Mouse (Mus musculus) embryonic facial prominence, embryonic 10.5 days (tissue): ENCODE results near the gene Lrrc7. TPM values are rescaled to one million over a fixed set of nuclear protein-coding genes. Genes with fewer than 3 reads are reported as not detected.

ENCODE experiments used
- DNase-seq: peaks from one replicate; pipeline ENCODE4 v3.0.0-alpha.2; 2017; ENCODE audit warnings: low spot score
- H3K27ac ChIP-seq: fragments of 300-500 bp; sonication (generic); replicated peaks from 2 replicates; pipeline ENCODE4 v1.5.1; 2016; ENCODE audit warnings: mild to moderate bottlenecking
- H3K27me3 ChIP-seq: fragments of 300-500 bp; sonication (generic); replicated peaks from 2 replicates; pipeline ENCODE4 v1.6.1; 2016; ENCODE audit warnings: low read depth, mild to moderate bottlenecking; ENCODE audit not compliant: poor library complexity, severe bottlenecking
- H3K36me3 ChIP-seq: fragments of 300-500 bp; sonication (generic); replicated peaks from 2 replicates; pipeline ENCODE4 v1.6.1; 2016; ENCODE audit warnings: mild to moderate bottlenecking, moderate library complexity
- H3K4me1 ChIP-seq: fragments of 300-500 bp; sonication (generic); 2 replicates; pipeline ENCODE4 v1.6.1; 2016
- H3K4me3 ChIP-seq: fragments of 300-500 bp; sonication (generic); 2 replicates; pipeline ENCODE4 v1.5.1; 2016; ENCODE audit warnings: mild to moderate bottlenecking, moderate library complexity
- H3K9me3 ChIP-seq: fragments of 300-500 bp; sonication (generic); 2 replicates; pipeline ENCODE4 v1.6.1; 2016; ENCODE audit warnings: mild to moderate bottlenecking
- WGBS: fragments of 180-500 bp; shearing (Covaris S2); methylation state at CpG from one replicate; pipeline ENCODE4 v1.1.7; 2016; 5-methylcytosine and 5-hydroxymethylcytosine counted together
- polyA plus RNA-seq: library from polyadenylated mRNA; unstranded; fragments of >200 nt; fragmentation: Nextera tagmentation; extraction: Ambion mirVana; gene quantifications from 2 replicates; pipeline ENCODE4 v1.2.1, GENCODE M21; 2016

Gene Lrrc7
- polyA plus RNA-seq, 1 experiment from 2014 or later: 0.37 TPM

- H3K27ac ChIP-seq: no peak overlapping the region
- H3K4me1 ChIP-seq: no peaks in the 10 kb centered on the region
- DNase-seq: no peak
Observed at GRCm38 (mm10) chr3:158076685-158077379, 485.2 kb downstream of the Lrrc7 start.

GRCm38 (mm10) chr3:158075004-158075403 lies 487.0 kb downstream of the Lrrc7 start:
- WGBS: 86% methylated on average over 2 of the region's 2 CpGs
- Histone ChIP-seq H3K27ac (no peak overlapping the region), H3K4me3 (no peak overlapping the region), H3K9me3 (no peaks in the 10 kb centered on the region), H3K4me1 (no peaks in the 10 kb centered on the region), H3K36me3 (no peaks in the 10 kb centered on the region), H3K27me3 (no peaks in the 10 kb centered on the region)
- no peak for DNase-seq

More at GRCm38 (mm10) chr3:158076685-158077379, 485.2 kb downstream of the Lrrc7 start:
- no peaks in the 10 kb centered on the region for H3K27me3 ChIP-seq
- H3K9me3 ChIP-seq: no peaks in the 10 kb centered on the region
- no peaks in the 10 kb centered on the region for H3K36me3 ChIP-seq
- H3K4me3 ChIP-seq: no peak overlapping the region
- WGBS: 45% methylated on average over 4 of the region's 4 CpGs

GRCm38 (mm10) chr3:158068613-158069263 lies 493.3 kb downstream of the Lrrc7 start:
- WGBS: 61% methylated on average over 9 of the region's 9 CpGs
- DNase-seq: peak; percentile 24
- Histone ChIP-seq H3K27me3 (no peaks in the 10 kb centered on the region), H3K36me3 (peaks cover 26% of the 10 kb centered on the region), H3K4me3 (no peak overlapping the region), H3K4me1 (peaks cover 8% of the 10 kb centered on the region; the same call in 1 of the 2 replicates), H3K27ac (no peak overlapping the region; the same call in 1 of the 2 replicates), H3K9me3 (no peaks in the 10 kb centered on the region)

DNA sequence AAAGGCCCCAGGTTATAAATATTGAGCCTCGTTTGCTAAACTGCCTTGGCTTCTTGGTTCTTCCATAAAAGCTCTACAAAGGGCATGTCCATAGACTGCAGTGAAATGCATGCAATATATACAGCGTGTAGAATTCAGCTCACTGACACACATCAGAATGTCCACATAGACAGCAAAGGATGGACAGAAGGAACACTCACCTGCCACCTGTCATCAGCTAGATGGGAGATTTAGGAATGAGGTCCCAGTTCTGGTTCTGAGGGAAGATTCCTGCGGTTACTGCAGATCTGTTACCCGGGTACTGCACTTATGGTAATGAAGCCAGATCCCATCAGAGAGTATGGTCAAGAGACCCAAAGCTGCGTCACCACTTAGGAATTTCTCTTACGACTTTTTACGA lies 494.1 kb downstream of the Lrrc7 start:
- WGBS: 87% methylated on average over 7 of the region's 7 CpGs
- Histone ChIP-seq H3K4me3 (no peak overlapping the region), H3K36me3 (peaks cover 33% of the 10 kb centered on the region), H3K27ac (no peak overlapping the region), H3K9me3 (no peaks in the 10 kb centered on the region), H3K27me3 (no peaks in the 10 kb centered on the region), H3K4me1 (peaks cover 8% of the 10 kb centered on the region; the same call in 1 of the 2 replicates)
- no peak for DNase-seq

DNA sequence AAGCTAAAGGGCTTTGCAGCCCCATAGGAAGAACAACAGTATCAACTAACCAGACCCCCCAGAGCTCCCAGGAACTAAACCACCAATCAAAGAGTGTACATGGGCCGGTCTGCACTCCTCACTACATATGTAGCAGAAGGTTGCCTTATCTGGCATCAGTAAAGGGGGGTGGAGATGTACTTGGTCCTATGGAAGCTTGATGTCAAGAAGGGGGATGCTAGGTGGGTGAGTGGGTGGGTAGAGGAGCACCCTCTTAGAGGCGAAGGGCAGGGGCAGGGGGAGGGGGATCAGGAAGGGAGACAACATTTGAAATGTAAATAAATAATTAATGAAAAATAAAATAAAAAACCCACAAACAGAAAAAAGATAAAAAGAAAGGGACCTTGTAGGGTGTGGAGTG lies 496.8 kb downstream of the Lrrc7 start:
- H3K4me1 ChIP-seq: peaks cover 8% of the 10 kb centered on the region; the same call in 1 of the 2 replicates
- 95% methylated on average over 2 of the region's 2 CpGs for WGBS
- H3K4me3 ChIP-seq: no peak overlapping the region
- no peak overlapping the region for H3K27ac ChIP-seq
- peaks cover 45% of the 10 kb centered on the region for H3K36me3 ChIP-seq
- H3K9me3 ChIP-seq: no peaks in the 10 kb centered on the region
- H3K27me3 ChIP-seq: no peaks in the 10 kb centered on the region
- no peak for DNase-seq

DNA sequence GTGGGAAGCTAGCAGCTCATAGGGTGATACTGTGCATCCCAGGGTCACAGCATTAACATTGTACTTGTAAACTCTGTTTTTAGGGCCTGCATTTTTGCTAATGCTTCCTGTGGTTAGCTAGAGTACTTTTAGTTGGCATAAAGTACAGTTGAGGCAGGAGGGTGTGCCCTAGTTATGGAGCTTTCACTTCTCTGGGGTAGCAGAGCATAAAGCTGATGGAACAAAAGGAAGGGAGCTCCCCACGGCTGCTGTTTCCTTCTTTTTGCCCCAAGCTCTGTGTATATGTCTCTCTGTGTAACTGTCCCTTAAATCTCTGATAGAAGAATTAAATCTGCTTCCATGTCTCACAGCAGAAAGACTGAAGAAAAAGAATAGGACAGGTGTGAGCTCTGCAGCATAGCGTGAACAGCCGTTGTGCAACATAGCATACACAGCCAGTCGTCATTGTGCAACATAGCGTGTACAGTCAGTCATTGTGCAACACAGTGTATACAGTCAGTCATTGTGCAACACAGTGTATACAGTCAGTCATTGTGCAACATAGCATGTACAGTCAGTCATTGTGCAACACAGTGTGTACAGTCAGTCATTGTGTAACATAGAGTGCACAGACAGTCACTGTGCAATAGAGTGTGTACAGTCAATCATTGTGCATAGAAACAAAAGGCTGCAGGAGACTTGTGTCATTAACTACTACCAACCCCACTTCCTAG lies 500.1 kb downstream of the Lrrc7 start:
- no peak for DNase-seq
- peaks cover 68% of the 10 kb centered on the region for H3K36me3 ChIP-seq
- no peaks in the 10 kb centered on the region for H3K4me1 ChIP-seq
- H3K27me3 ChIP-seq: no peaks in the 10 kb centered on the region
- WGBS: 94% methylated on average over 5 of the region's 5 CpGs
- no peak overlapping the region for H3K27ac ChIP-seq
- H3K4me3 ChIP-seq: no peak overlapping the region
- no peaks in the 10 kb centered on the region for H3K9me3 ChIP-seq

- WGBS: 92% methylated on average over 2 of the region's 2 CpGs
- no peak for DNase-seq
- H3K27ac ChIP-seq: no peak overlapping the region
- H3K36me3 ChIP-seq: peaks cover 76% of the 10 kb centered on the region
- H3K4me3 ChIP-seq: no peak overlapping the region
- no peaks in the 10 kb centered on the region for H3K9me3 ChIP-seq
- H3K27me3 ChIP-seq: no peaks in the 10 kb centered on the region
- no peaks in the 10 kb centered on the region for H3K4me1 ChIP-seq
Observed at GRCm38 (mm10) chr3:158060621-158061291, 501.3 kb downstream of the Lrrc7 start.

GRCm38 (mm10) chr3:158049508-158049907 lies 512.5 kb downstream of the Lrrc7 start:
- 88% methylated on average over 2 of the region's 2 CpGs for WGBS
- no peaks in the 10 kb centered on the region for H3K27me3 ChIP-seq
- H3K4me3 ChIP-seq: no peak overlapping the region
- no peaks in the 10 kb centered on the region for H3K9me3 ChIP-seq
- no peak for DNase-seq
- no peak overlapping the region for H3K27ac ChIP-seq
- no peaks in the 10 kb centered on the region for H3K4me1 ChIP-seq
- H3K36me3 ChIP-seq: peaks cover 67% of the 10 kb centered on the region

DNA sequence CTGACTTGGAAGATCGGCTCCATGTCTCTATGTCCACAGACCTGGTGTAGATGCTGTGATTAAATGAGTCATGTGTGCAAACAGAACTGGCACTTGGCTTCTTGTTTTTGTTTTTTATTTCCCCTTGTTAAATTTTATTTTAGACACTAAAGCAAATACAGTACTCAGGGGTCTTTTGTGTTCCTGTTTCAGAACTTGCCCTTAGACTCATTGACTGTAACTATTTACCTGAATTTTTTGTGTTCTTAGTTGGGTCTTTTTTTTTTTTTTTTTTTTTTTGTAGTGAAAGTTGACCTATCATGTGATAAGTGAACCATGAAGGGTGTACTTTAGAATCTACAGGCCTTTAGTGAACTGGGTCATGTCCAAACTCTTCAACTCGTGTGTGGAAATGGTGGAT lies 521.3 kb downstream of the Lrrc7 start:
- H3K9me3 ChIP-seq: no peaks in the 10 kb centered on the region
- no peak for DNase-seq
- H3K27me3 ChIP-seq: no peaks in the 10 kb centered on the region
- H3K4me3 ChIP-seq: no peak overlapping the region
- peaks cover 15% of the 10 kb centered on the region for H3K36me3 ChIP-seq
- peaks cover 11% of the 10 kb centered on the region for H3K4me1 ChIP-seq
- no peak overlapping the region for H3K27ac ChIP-seq
- 87% methylated on average over 2 of the region's 2 CpGs for WGBS

GRCm38 (mm10) chr3:158038106-158038505 lies 523.9 kb downstream of the Lrrc7 start:
- WGBS: 93% methylated on average over 3 of the region's 3 CpGs
- Histone ChIP-seq H3K4me1 (peaks cover 22% of the 10 kb centered on the region), H3K27me3 (no peaks in the 10 kb centered on the region), H3K36me3 (peaks cover 4% of the 10 kb centered on the region; the same call in 1 of the 2 replicates), H3K27ac (no peak overlapping the region), H3K9me3 (no peaks in the 10 kb centered on the region), H3K4me3 (no peak overlapping the region)
- no peak for DNase-seq

DNA sequence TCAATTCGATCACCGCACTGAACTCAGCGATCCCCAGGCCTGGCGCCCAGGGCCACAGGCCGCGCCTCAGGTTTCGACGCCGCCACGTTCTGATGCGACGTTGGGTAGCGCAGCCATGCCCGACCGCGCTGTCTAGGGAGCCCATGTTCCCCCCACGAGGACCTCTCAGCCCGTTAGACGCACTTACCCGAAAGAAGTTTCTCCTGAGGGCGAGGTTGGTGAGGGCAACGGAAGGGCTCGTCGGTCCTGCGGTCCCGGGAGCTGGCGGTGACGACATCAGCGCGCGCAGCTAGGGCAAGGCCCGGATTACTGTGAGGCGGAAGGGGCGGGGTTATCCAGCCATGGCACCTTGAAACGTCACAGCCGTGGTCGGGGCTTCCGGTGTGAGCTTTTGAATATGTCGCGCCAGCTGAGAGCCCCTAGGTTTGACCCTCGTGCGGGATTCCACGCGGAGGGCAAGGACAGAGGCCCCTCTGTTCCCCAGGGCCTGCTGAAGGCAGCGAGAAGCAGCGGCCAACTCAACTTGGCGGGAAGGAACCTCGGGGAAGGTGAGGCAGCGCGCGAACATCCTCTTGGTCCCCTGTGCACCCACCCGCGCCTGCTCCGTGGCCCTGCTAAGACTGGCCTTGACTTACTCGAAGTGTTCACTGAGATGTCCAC lies 525.6 kb downstream of the Lrrc7 start, which contains the start of the genes Srsf11 and Lrrc40:
TSS of gene Srsf11 (minus strand) at position 311 of the 660 bp plus-strand sequence.
TSS of gene Lrrc40 (plus strand) at position 334 of the 660 bp plus-strand sequence.
- Histone ChIP-seq H3K27ac (peak within 1 kb of the TSS; percentile 96), H3K4me3 (peak within 1 kb of the TSS; percentile 91), H3K4me1 (peaks cover 33% of the 10 kb centered on the region), H3K36me3 (peaks cover 4% of the 10 kb centered on the region; the same call in 1 of the 2 replicates), H3K27me3 (no peaks in the 10 kb centered on the region), H3K9me3 (no peaks in the 10 kb centered on the region)
- under 1% methylated on average over 55 of the region's 55 CpGs for whole genome bisulfite sequencing
- DNase-seq: peak; percentile 96
